Mouse (Mus musculus) stomach, postnatal 0 days (tissue): ENCODE measurements at regions not wholly inside any gene's neighbourhood (a gene's known extent, or its start where the extent isn't known, plus 50 kb on each side); places are given as distances from the start of the nearest gene placed in this dataset.

Experiments
- CTCF ChIP-seq: IDR thresholded peaks from 2 replicates; pipeline ENCODE4 v1.5.1; 2016; ENCODE audit warnings: antibody characterized with exemption, low read depth, mild to moderate bottlenecking, moderate library complexity
- EP300 ChIP-seq: optimal IDR thresholded peaks from 2 replicates; pipeline ENCODE3; 2016; ENCODE audit warnings: antibody characterized with exemption

DNA sequence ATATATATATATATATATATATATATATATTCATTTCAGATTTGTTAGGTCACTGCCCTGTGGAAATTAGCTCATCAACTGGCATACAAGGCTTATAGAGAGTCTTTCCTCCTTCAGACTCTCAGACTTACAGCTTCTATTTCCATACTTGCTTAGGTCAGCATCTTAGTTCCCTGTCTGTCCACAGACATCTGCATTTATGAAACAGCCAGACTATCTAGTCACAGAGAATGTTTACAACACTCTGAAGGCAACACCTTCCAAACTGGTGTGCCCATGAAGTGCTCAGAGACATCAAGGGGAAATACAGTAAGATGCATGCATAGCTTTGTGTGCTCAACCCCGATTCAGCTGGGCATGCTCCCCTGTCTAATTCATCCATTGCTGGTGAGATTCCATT is 85.2 kb upstream of the Mef2a start:
- TF ChIP-seq EP300: no peak
- no peak for TF ChIP-seq CTCF
